Mouse (Mus musculus) layer of hippocampus, adult 2 months (tissue): ENCODE data around the gene Tbc1d16. TPM values are rescaled to one million over a fixed set of nuclear protein-coding genes. Genes with fewer than 3 reads are reported as not detected.
A peak's percentile ranks its signal among the peaks of the same experiment; 100 is the strongest.

Source experiments
- DNase-seq, 2 experiments: peaks; one replicate each; pipeline ENCODE4 v3.0.0; 2022; ENCODE audit warnings: low spot score in 2 of 2
- H3K27ac ChIP-seq: fragments of 200-600 bp; 2 replicates; pipeline ENCODE4 v1.8.1; 2022
- H3K4me3 ChIP-seq: fragments of 200-600 bp; 2 replicates; pipeline ENCODE4 v1.8.1; 2022; ENCODE audit warnings: mild to moderate bottlenecking
- CTCF ChIP-seq: fragments of 200-600 bp; conservative IDR thresholded peaks from 2 replicates; pipeline ENCODE4 v1.8.1; 2022; ENCODE audit warnings: antibody characterized with exemption, mild to moderate bottlenecking, moderate library complexity
- total RNA-seq, 2 experiments: library from RNA; stranded (reverse); gene quantifications; 2 replicates each; pipeline ENCODE4 v1.2.3; 2021

Tbc1d16 gene
- total RNA-seq, 2 experiments from 2014 or later, result 44.0 to 44.1 TPM

GRCm38 (mm10) chr11:119171588-119171987, 56.7 kb downstream of the Tbc1d16 start:
- Histone ChIP-seq H3K27ac (no peak overlapping the region), H3K4me3 (no peak overlapping the region)
- no peak for DNase-seq
- TF ChIP-seq CTCF, result no peak

- no peak overlapping the region for H3K27ac ChIP-seq
- no peak overlapping the region for H3K4me3 ChIP-seq
- DNase-seq, result no peak
- TF ChIP-seq CTCF, result no peak
Observed at GRCm38 (mm10) chr11:119168851-119169250, 59.4 kb downstream of the Tbc1d16 start.

- Histone ChIP-seq H3K4me3 (no peak overlapping the region), H3K27ac (no peak overlapping the region)
- no peak for TF ChIP-seq CTCF
- no peak for DNase-seq
Observed at GRCm38 (mm10) chr11:119165995-119166394, 62.3 kb downstream of the Tbc1d16 start.

- no peak for DNase-seq
- peak overlapping the region; percentile 41; the same call in 1 of the 2 replicates for H3K27ac ChIP-seq
- H3K4me3 ChIP-seq, result no peak overlapping the region
- no peak for TF ChIP-seq CTCF
Observed at GRCm38 (mm10) chr11:119164375-119164774, 63.9 kb downstream of the Tbc1d16 start.

- H3K4me3 ChIP-seq, result no peak overlapping the region
- DNase-seq, result no peak
Observed at GRCm38 (mm10) chr11:119163734-119163992, 64.6 kb downstream of the Tbc1d16 start.

GRCm38 (mm10) chr11:119162959-119163733, 65.2 kb downstream of the Tbc1d16 start:
- DNase-seq, result no peak
- TF ChIP-seq CTCF, result no peak
- Histone ChIP-seq H3K27ac (no peak overlapping the region), H3K4me3 (no peak overlapping the region)

More at GRCm38 (mm10) chr11:119163734-119163992, 64.6 kb downstream of the Tbc1d16 start:
- TF ChIP-seq CTCF, result no peak
- no peak overlapping the region for H3K27ac ChIP-seq

GRCm38 (mm10) chr11:119161665-119162064, 66.6 kb downstream of the Tbc1d16 start:
- no peak for TF ChIP-seq CTCF
- no peak for DNase-seq
- Histone ChIP-seq H3K4me3 (no peak overlapping the region), H3K27ac (no peak overlapping the region)

GRCm38 (mm10) chr11:119160050-119160449, 68.2 kb downstream of the Tbc1d16 start:
- H3K4me3 ChIP-seq, result no peak overlapping the region
- no peak for DNase-seq
- no peak for TF ChIP-seq CTCF
- no peak overlapping the region for H3K27ac ChIP-seq

GRCm38 (mm10) chr11:119159496-119159895, 68.8 kb downstream of the Tbc1d16 start:
- no peak for TF ChIP-seq CTCF
- no peak overlapping the region for H3K27ac ChIP-seq
- H3K4me3 ChIP-seq, result no peak overlapping the region
- no peak for DNase-seq

- H3K27ac ChIP-seq, result no peak overlapping the region
- TF ChIP-seq CTCF, result no peak
- no peak for DNase-seq
- peak overlapping the region; percentile 15; the same call in 1 of the 2 replicates for H3K4me3 ChIP-seq
Observed at GRCm38 (mm10) chr11:119157377-119158189, 70.7 kb downstream of the Tbc1d16 start.

- no peak for DNase-seq
- 0 out of 2 replicates have a peak, but pooled peaks have one; percentile 20 for TF ChIP-seq CTCF
- Histone ChIP-seq H3K4me3 (peak overlapping the region; percentile 15; the same call in 1 of the 2 replicates), H3K27ac (no peak overlapping the region)
Observed at GRCm38 (mm10) chr11:119156481-119157254, 71.6 kb downstream of the Tbc1d16 start.

- Histone ChIP-seq H3K4me3 (no peak overlapping the region), H3K27ac (no peak overlapping the region)
- DNase-seq, result no peak
- TF ChIP-seq CTCF, result no peak
Observed at GRCm38 (mm10) chr11:119155638-119156480, 72.4 kb downstream of the Tbc1d16 start.
